Mouse (Mus musculus) midbrain, embryonic 10.5 days (tissue): ENCODE measurements at regions not wholly inside any gene's neighbourhood (a gene's known extent, or its start where the extent isn't known, plus 50 kb on each side); places are given as distances from the start of the nearest gene placed in this dataset.

ENCODE experiments used
- DNase-seq: peaks from one replicate; pipeline ENCODE4 v3.0.0-alpha.2; 2017; ENCODE audit warnings: low spot score
- H3K27ac ChIP-seq: fragments of 300-500 bp; sonication (generic); replicated peaks from 2 replicates; pipeline ENCODE4 v1.5.1; 2016; ENCODE audit warnings: mild to moderate bottlenecking
- H3K27me3 ChIP-seq: fragments of 300-500 bp; sonication (generic); 2 replicates; pipeline ENCODE4 v1.6.1; 2016; ENCODE audit warnings: low read depth, mild to moderate bottlenecking; ENCODE audit not compliant: poor library complexity, severe bottlenecking
- H3K36me3 ChIP-seq: fragments of 300-500 bp; sonication (generic); 2 replicates; pipeline ENCODE4 v1.6.1; 2016; ENCODE audit warnings: mild to moderate bottlenecking, moderate library complexity
- H3K4me1 ChIP-seq: fragments of 300-500 bp; sonication (generic); 2 replicates; pipeline ENCODE4 v1.6.1; 2016
- H3K4me3 ChIP-seq: fragments of 300-500 bp; sonication (generic); 2 replicates; pipeline ENCODE4 v1.5.1; 2016; ENCODE audit warnings: mild to moderate bottlenecking, moderate library complexity
- H3K9me3 ChIP-seq: fragments of 300-500 bp; sonication (generic); replicated peaks from 2 replicates; pipeline ENCODE4 v1.6.1; 2016; ENCODE audit warnings: mild to moderate bottlenecking
- WGBS: fragments of 180-500 bp; shearing (Covaris S2); methylation state at CpG from one replicate; pipeline ENCODE4 v1.1.7; 2016; 5-methylcytosine and 5-hydroxymethylcytosine counted together

GRCm38 (mm10) chr5:119777836-119778235 lies 54.6 kb upstream of the Tbx5 start:
- no peak for DNase-seq
- 29% methylated on average over 2 of the region's 2 CpGs for WGBS
- no peak overlapping the region for H3K27ac ChIP-seq

GRCm38 (mm10) chr5:119781375-119781774 lies 51.1 kb upstream of the Tbx5 start:
- Histone ChIP-seq H3K36me3 (no peaks in the 10 kb centered on the region), H3K4me3 (no peak overlapping the region), H3K27me3 (peaks cover 15% of the 10 kb centered on the region), H3K4me1 (no peaks in the 10 kb centered on the region), H3K9me3 (peaks cover 9% of the 10 kb centered on the region), H3K27ac (no peak overlapping the region)
- WGBS, result 71% methylated on average over 5 of the region's 5 CpGs
- no peak for DNase-seq

More at GRCm38 (mm10) chr5:119777836-119778235, 54.6 kb upstream of the Tbx5 start:
- Histone ChIP-seq H3K27me3 (peaks cover 24% of the 10 kb centered on the region), H3K36me3 (no peaks in the 10 kb centered on the region), H3K4me3 (no peak overlapping the region), H3K4me1 (no peaks in the 10 kb centered on the region), H3K9me3 (no peaks in the 10 kb centered on the region)
